Mouse (Mus musculus) limb, embryonic 13.5 days (tissue): ENCODE results near the gene Fnbp1. TPM values are rescaled to one million over a fixed set of nuclear protein-coding genes. Genes with fewer than 3 reads are reported as not detected.
A peak's percentile ranks its signal among the peaks of the same experiment; 100 is the strongest.
"Not testable (repeated sequence)": the region's sequence is repeated elsewhere in the genome, so short reads cannot be mapped to it uniquely, and the experiment has no call there.

Source experiments
- ATAC-seq: fragments of 200-750 bp; cut with Nextera tagmentation; 2 replicates; pipeline ENCODE4 v1.8.0; 2017; ENCODE audit warnings: low read depth, moderate number of reproducible peaks, moderate TSS enrichment; ENCODE audit not compliant: low FRiP score
- H3K27ac ChIP-seq: fragments of 300-500 bp; sonication (generic); 2 replicates; pipeline ENCODE4 v1.5.1; 2015; ENCODE audit warnings: inconsistent platforms, mild to moderate bottlenecking, moderate library complexity
- H3K27me3 ChIP-seq: fragments of 300-500 bp; sonication (generic); 2 replicates; pipeline ENCODE4 v1.6.1; 2015; ENCODE audit warnings: mild to moderate bottlenecking, inconsistent platforms
- H3K36me3 ChIP-seq: fragments of 300-500 bp; sonication (generic); 2 replicates; pipeline ENCODE4 v1.6.1; 2015; ENCODE audit warnings: inconsistent platforms, mild to moderate bottlenecking, moderate library complexity
- H3K4me1 ChIP-seq: fragments of 300-500 bp; sonication (generic); 2 replicates; pipeline ENCODE4 v1.6.1; 2015; ENCODE audit warnings: inconsistent platforms
- H3K4me2 ChIP-seq: fragments of 300-500 bp; sonication (generic); replicated peaks from 2 replicates; pipeline ENCODE4 v1.6.1; 2015; ENCODE audit warnings: inconsistent platforms, mild to moderate bottlenecking, moderate library complexity
- H3K4me3 ChIP-seq: fragments of 300-500 bp; sonication (generic); 2 replicates; pipeline ENCODE4 v1.5.1; 2015; ENCODE audit warnings: moderate library complexity, mild to moderate bottlenecking, inconsistent platforms
- H3K9ac ChIP-seq: fragments of 300-500 bp; sonication (generic); 2 replicates; pipeline ENCODE4 v1.6.1; 2015; ENCODE audit warnings: mild to moderate bottlenecking, inconsistent platforms
- H3K9me3 ChIP-seq: fragments of 300-500 bp; sonication (generic); 2 replicates; pipeline ENCODE4 v1.6.1; 2016; ENCODE audit warnings: inconsistent platforms
- WGBS: fragments of 180-500 bp; shearing (Covaris S2); methylation state at CpG from one replicate; pipeline ENCODE4 v1.1.7; 2015; 5-methylcytosine and 5-hydroxymethylcytosine counted together
- polyA plus RNA-seq: library from polyadenylated mRNA; unstranded; fragments of >200 nt; fragmentation: Nextera tagmentation; extraction: Ambion mirVana; gene quantifications from 2 replicates; pipeline ENCODE4 v1.2.1, GENCODE M21; 2015

Fnbp1 gene
- polyA plus RNA-seq, 1 experiment from 2014 or later = 24.5 TPM

GRCm38 (mm10) chr2:31167571-31167970 is 25.8 kb upstream of the Fnbp1 start:
- not testable (repeated sequence) for H3K9ac ChIP-seq, H3K9me3 ChIP-seq, H3K4me2 ChIP-seq, H3K4me3 ChIP-seq, ATAC-seq, H3K27ac ChIP-seq, H3K27me3 ChIP-seq
- Histone ChIP-seq H3K36me3 (peaks cover 62% of the 10 kb centered on the region), H3K4me1 (peaks cover 19% of the 10 kb centered on the region)
- WGBS = 94% methylated on average over 2 of the region's 2 CpGs

DNA sequence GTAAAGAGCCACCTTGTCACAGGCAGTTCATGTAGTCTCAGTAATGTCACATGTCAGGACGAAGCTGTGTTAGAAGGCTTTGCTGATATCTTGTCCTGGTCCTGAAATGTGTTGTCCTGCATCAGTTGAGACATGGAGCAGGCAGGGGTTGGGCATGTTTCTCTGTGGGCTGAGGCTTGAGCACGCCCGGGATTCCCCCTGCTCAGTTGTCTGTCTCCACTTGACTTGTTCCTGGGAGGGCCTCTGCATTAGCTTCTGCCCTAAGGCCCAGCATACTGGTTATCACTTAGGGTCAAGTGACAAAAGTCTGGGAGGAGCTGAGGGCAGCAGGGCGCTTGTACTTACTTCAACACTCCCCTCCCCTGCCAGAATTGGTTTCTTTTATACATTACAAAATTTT is 23.7 kb upstream of the Fnbp1 start:
- Histone ChIP-seq H3K4me2 (peak overlapping the region; percentile 16; the same call in 1 of the 2 replicates), H3K27ac (0 out of 2 replicates have a peak overlapping the region, but pooled peaks have one; percentile 22), H3K27me3 (no peaks in the 10 kb centered on the region), H3K4me3 (no peak overlapping the region), H3K36me3 (peaks cover 42% of the 10 kb centered on the region), H3K9me3 (no peaks in the 10 kb centered on the region), H3K4me1 (peaks cover 19% of the 10 kb centered on the region), H3K9ac (no peak overlapping the region)
- WGBS = 68% methylated on average over 4 of the region's 4 CpGs
- no peak for ATAC-seq

DNA sequence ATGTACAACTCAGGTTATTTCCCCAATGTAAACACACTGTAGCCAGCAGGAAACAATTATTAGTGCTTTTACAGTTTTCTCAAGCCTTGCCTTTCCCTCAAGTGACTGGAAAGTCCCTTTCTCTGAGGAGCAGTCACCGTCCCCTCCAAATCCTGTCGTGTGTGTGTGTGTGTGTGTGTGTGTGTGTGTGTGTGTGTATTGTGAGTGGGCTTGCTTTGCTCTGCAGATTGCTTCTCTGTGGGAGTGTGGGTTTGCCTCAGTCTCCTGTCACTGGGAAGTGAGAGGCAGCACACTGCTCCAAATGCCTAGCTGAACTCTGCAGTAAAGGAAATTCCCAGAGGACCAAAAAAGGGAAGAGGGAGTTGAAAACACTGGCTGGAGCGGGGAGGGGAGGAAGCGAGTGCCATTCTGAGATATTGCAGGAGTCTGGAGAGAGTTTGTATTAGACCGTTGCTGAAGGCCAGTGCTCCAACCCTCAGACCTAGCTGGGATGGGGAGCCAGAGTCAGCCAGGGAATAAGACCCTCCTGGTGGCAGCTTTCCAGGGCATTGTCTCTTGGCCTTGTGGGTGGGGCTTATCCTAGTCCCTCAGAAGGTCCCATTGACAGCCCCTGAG is 23.1 kb upstream of the Fnbp1 start:
- Histone ChIP-seq H3K4me3 (no peak overlapping the region), H3K27me3 (no peaks in the 10 kb centered on the region), H3K9me3 (no peaks in the 10 kb centered on the region), H3K4me1 (peaks cover 19% of the 10 kb centered on the region), H3K27ac (peak overlapping the region; percentile 22; the same call in 1 of the 2 replicates), H3K4me2 (peak overlapping the region; percentile 16; the same call in 1 of the 2 replicates), H3K9ac (peak overlapping the region; percentile 31; the same call in 1 of the 2 replicates), H3K36me3 (peaks cover 38% of the 10 kb centered on the region)
- WGBS = 45% methylated on average over 5 of the region's 5 CpGs
- no peak for ATAC-seq

DNA sequence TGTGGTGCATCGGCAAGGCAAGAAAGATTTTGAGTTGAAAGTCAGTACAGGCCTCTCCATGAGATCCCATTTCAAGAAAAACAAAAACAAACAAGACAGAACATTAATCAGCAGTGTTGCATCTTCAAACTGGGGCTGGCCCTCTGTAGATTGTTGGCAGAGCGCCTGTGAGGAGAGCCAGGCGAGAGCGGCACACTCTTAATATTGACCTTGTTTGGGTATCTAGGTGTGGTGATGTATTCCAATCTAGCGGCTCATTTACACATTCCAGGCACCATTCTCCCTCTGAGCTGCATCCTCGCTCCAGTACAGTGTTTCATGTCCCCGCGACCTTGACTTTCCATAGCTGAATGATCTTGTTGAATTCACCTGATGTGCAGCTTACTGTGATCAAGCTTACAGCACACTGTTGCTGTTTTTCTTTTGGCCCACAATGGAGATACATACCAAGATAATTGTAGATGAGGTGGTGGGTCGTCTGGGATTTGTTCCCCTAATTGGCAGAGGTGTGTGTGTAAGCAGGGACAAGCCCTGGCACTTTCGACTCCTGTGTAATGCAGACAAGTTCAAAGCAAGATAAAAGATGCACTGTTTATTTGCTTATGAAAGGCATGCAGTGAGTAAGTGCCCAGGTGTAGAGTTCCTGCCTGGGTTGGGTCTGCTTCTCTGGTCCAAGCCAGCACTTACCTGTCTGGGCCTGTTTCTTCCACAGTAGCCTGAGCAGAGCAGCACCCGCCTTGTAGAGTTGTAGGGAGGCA is 21.7 kb upstream of the Fnbp1 start:
- no peaks in the 10 kb centered on the region for H3K9me3 ChIP-seq
- no peak for ATAC-seq
- 74% methylated on average over 11 of the region's 11 CpGs for WGBS

GRCm38 (mm10) chr2:31161620-31162019 is 19.8 kb upstream of the Fnbp1 start:
- Histone ChIP-seq H3K27me3 (no peaks in the 10 kb centered on the region), H3K27ac (no peak overlapping the region), H3K4me1 (peaks cover 19% of the 10 kb centered on the region), H3K36me3 (peaks cover 7% of the 10 kb centered on the region), H3K9ac (no peak overlapping the region), H3K4me2 (no peak overlapping the region), H3K4me3 (no peak overlapping the region), H3K9me3 (no peaks in the 10 kb centered on the region)
- 85% methylated on average over 4 of the region's 4 CpGs for WGBS
- no peak for ATAC-seq

More for the DNA sequence above, 21.7 kb upstream of the Fnbp1 start:
- Histone ChIP-seq H3K4me1 (peaks cover 19% of the 10 kb centered on the region), H3K36me3 (peaks cover 26% of the 10 kb centered on the region), H3K27me3 (no peaks in the 10 kb centered on the region), H3K4me3 (no peak overlapping the region), H3K9ac (no peak overlapping the region), H3K27ac (no peak overlapping the region; the same call in 1 of the 2 replicates), H3K4me2 (no peak overlapping the region)

DNA sequence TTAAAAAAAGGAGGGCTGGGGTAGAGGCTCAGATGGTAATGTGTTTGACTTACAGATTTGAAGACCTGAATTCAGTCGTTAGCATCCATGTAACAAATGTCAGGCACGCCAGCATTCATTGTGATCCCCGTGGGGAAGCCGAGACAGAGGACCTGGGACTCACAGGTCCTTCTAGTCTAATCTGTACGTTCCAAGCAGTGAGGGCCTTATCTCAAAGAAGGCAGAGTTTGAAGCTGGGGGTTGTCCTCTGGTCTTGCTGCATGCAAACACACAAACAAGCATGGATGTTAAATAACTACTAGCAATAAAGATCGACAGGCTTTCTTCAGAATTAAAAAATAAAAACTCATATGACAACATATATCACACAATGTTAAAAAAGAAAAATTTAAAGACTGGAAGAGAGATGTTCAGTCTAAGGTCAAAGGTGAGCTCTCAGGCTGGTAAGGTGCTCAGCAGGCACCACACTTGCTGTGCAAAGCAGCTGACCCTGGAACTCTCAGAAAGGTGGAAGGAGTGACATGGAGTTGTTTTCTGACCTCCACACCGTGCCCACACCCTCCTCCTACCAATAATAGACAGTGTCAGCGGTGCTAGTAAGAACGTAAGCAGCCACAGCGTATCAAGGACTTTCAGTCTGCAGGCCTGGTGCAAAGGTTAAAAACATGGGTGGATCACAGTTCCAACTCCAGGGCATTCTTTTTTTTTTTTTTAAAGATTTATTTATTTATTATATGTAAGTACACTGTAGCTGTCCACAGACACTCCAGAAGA is 18.5 kb upstream of the Fnbp1 start:
- no peak for ATAC-seq

GRCm38 (mm10) chr2:31156846-31157245 is 15.0 kb upstream of the Fnbp1 start:
- peaks cover 15% of the 10 kb centered on the region for H3K4me1 ChIP-seq
- H3K9me3 ChIP-seq = no peaks in the 10 kb centered on the region
- H3K4me3 ChIP-seq = no peak overlapping the region
- 89% methylated on average over 3 of the region's 3 CpGs for WGBS
- no peaks in the 10 kb centered on the region for H3K27me3 ChIP-seq
- no peak for ATAC-seq
- H3K27ac ChIP-seq = no peak overlapping the region
- H3K36me3 ChIP-seq = peaks cover 5% of the 10 kb centered on the region; the same call in 1 of the 2 replicates
- H3K4me2 ChIP-seq = no peak overlapping the region
- H3K9ac ChIP-seq = no peak overlapping the region

More for the DNA sequence above, 18.5 kb upstream of the Fnbp1 start:
- Histone ChIP-seq H3K9me3 (no peaks in the 10 kb centered on the region), H3K36me3 (peaks cover 5% of the 10 kb centered on the region; the same call in 1 of the 2 replicates), H3K9ac (no peak overlapping the region), H3K27me3 (no peaks in the 10 kb centered on the region), H3K4me3 (no peak overlapping the region), H3K4me2 (no peak overlapping the region), H3K4me1 (peaks cover 15% of the 10 kb centered on the region), H3K27ac (no peak overlapping the region)
- 86% methylated on average over 10 of the region's 10 CpGs for WGBS

DNA sequence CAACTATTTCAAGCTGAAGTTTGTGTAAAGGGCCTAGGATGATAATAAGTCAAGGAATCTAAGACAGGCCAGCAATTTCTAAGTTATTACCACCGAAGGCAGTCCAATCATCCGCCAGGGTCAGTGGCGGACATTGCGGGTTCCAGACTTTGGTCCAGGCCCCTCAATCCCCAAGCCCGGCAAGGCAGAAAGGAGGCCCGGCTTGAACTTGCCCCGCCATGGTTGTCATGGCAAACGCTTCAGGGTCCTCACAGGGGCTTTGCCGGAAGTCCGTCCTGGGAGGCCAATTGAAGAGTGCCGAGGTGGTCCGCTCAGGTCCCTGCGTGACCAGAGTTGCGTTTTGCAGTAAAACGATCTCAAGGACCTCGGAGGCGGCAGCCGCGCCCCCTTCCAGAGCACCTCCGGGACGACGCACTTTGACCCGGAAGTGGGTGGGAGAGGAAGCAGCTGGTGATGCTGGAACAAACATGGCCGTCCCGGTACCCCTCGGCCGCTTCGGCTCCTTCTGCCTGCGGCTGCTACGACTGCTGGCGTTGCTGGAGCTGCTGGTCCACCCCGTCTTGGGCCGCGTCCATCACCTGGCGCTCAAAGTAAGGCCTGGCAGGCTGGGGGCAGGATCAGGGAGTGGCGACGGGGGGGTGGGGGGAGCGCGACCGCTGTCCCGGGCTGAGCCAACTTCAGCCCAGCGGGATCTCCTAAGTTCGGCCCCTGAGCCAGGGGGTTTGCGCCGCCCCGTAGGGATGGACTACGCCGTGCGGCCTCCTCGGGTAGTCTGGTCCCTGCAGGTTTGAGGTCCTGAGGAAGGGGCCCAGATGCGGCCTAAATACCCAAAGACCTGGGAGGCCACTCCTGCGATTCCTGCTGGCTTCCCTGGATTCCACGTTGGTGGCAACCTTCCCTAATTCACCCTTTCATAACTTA is 10.3 kb upstream of the Fnbp1 start, which contains the start of gene Gpr107:
Gene Gpr107, plus strand, starts transcription at position 425 of the 921 bp plus-strand sequence.
- H3K4me3 ChIP-seq = peak within 1 kb of the TSS; percentile 98
- peaks cover 31% of the 10 kb centered on the region for H3K36me3 ChIP-seq
- no peaks in the 10 kb centered on the region for H3K27me3 ChIP-seq
- H3K27ac ChIP-seq = peak within 1 kb of the TSS; percentile 73
- H3K9me3 ChIP-seq = no peaks in the 10 kb centered on the region
- peak within 1 kb of the TSS; percentile 92 for H3K9ac ChIP-seq
- ATAC-seq = peak; percentile 88
- H3K4me1 ChIP-seq = peaks cover 22% of the 10 kb centered on the region
- H3K4me2 ChIP-seq = peak within 1 kb of the TSS; percentile 82
- under 1% methylated on average over 53 of the region's 53 CpGs for WGBS

DNA sequence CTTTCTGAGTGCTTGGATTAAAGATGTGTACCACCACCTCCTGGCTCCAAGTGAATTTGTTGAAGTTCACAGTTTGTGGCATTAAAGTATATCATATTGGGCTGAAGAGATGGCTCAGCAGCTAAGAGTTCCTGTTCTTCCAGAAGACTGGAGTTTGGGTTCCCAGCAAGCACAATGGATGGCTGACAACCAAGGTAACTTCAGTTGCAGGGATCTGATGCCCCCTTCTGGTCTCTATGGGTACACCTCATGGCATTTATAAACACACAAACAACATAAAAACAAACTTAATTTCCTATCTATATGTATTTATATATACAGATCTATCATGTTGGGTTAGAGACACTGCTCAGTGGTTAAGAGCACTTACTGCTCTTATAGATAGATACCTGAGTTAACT is 9.0 kb upstream of the Fnbp1 start:
- Histone ChIP-seq H3K27ac (no peak overlapping the region), H3K27me3 (no peaks in the 10 kb centered on the region), H3K4me3 (0 out of 2 replicates have a peak overlapping the region, but pooled peaks have one; percentile 98), H3K36me3 (peaks cover 44% of the 10 kb centered on the region), H3K4me2 (peak overlapping the region; percentile 82; the same call in 1 of the 2 replicates), H3K9me3 (no peaks in the 10 kb centered on the region), H3K9ac (no peak overlapping the region), H3K4me1 (peaks cover 22% of the 10 kb centered on the region)
- no peak for ATAC-seq

GRCm38 (mm10) chr2:31147054-31147453 is 5.2 kb upstream of the Fnbp1 start:
- H3K36me3 ChIP-seq = peaks cover 44% of the 10 kb centered on the region
- H3K27ac ChIP-seq = no peak overlapping the region
- H3K9me3 ChIP-seq = no peaks in the 10 kb centered on the region
- no peak for ATAC-seq
- H3K4me2 ChIP-seq = no peak overlapping the region
- no peak overlapping the region for H3K4me3 ChIP-seq
- 82% methylated on average over 7 of the region's 7 CpGs for WGBS
- H3K27me3 ChIP-seq = no peaks in the 10 kb centered on the region
- no peak overlapping the region for H3K9ac ChIP-seq
- peaks cover 18% of the 10 kb centered on the region for H3K4me1 ChIP-seq

GRCm38 (mm10) chr2:31144901-31145300 is 3.1 kb upstream of the Fnbp1 start:
- 85% methylated on average over 1 of the region's 1 CpGs for WGBS
- no peak overlapping the region for H3K9ac ChIP-seq

More at GRCm38 (mm10) chr2:31144901-31145300, 3.1 kb upstream of the Fnbp1 start:
- Histone ChIP-seq H3K36me3 (peaks cover 36% of the 10 kb centered on the region), H3K27me3 (no peaks in the 10 kb centered on the region), H3K27ac (no peak overlapping the region), H3K4me3 (no peak overlapping the region), H3K4me1 (peaks cover 19% of the 10 kb centered on the region), H3K9me3 (no peaks in the 10 kb centered on the region), H3K4me2 (no peak overlapping the region)
- no peak for ATAC-seq
